Mouse (Mus musculus): ENCODE measurements around the gene Gfy.

DNA sequence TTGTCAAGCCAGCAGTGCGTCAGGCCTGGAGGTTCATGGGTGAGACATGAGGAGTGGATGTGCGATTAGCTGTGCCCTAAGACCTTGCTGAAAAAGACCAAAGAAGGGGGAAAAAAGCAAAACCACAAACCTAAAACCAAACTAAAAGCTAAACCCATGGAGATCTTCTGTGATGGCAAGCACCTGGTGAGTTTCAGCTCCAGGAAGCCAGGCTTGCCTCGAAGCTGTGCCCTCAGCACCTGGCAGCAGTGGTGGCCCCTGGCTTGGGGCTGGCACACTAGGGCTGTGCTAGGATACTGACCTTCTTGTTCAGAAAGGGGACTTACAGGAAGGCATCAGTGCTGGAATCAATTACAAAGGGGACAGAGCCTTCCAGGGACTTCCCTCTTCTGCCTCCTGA, 38.0 kb downstream of the Gfy start:
- TF ChIP-seq CTCF (conservative IDR thresholded peaks at IDR 0.05; ENCODE audit: insufficient read depth, insufficient read length, low read depth, low read length) (no peak), POLR2A (IDR thresholded peaks at IDR 0.05; ENCODE audit: low read depth, low read length) (no peak)

Data from kidney, adult 2 months (tissue).